Mouse (Mus musculus) liver, adult 2 months (tissue): ENCODE data around the gene Akain1.

Experiments
- CTCF ChIP-seq: fragments of 200-500 bp; IDR thresholded peaks from 2 replicates; pipeline ENCODE4 v1.5.1; 2011; ENCODE audit warnings: low read depth, low read length, control low read depth
- POLR2A ChIP-seq: fragments of 200-500 bp; IDR thresholded peaks from 2 replicates; pipeline ENCODE4 v1.6.1; 2011; ENCODE audit warnings: low read length, control low read depth; ENCODE audit not compliant: insufficient read depth; ENCODE audit errors: extremely low read depth

DNA sequence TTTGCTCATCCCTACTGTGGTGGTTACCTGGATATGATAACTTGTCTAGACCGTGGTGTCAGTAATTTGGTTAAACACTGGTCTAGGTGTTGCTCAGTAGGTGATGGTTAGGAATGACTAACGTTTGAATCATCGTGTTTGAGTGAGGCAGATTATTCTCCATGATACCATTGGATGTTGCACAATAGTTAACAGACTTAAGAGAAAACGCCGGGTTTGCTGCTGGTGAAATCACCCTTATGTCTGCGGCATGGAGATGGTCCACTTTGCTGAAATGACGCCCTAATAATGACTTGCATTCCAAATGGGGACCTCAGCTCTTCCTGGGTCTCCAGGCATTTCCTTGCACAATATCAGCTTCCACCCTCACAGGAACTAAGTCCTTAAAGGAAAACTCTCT is 22.6 kb downstream of the Akain1 start:
- TF ChIP-seq CTCF = no peak
- no peak for TF ChIP-seq POLR2A
